Mouse (Mus musculus) activated CD4-positive, CD25-positive, alpha-beta regulatory T cell, adult 4 months (primary cell): ENCODE results near the gene Rgs4. TPM values are rescaled to one million over a fixed set of nuclear protein-coding genes. Genes with fewer than 3 reads are reported as not detected.

Experiments used
- ATAC-seq: one replicate; pipeline ENCODE4 v1.8.0; 2017
- polyA plus RNA-seq, 2 experiments: library from polyadenylated mRNA; unstranded; fragments of 100-300 nt; shearing (Covaris generic); gene quantifications; one replicate each; pipeline ENCODE4 v1.2.1; 2017

The Rgs4 gene
- not detected for polyA plus RNA-seq

- ATAC-seq, result no peak
These were observed at the start of gene Rgs4 for GRCm38 (mm10) chr1:169747473-169747872. Rgs4 (minus strand) TSS chr1:169747642.

DNA sequence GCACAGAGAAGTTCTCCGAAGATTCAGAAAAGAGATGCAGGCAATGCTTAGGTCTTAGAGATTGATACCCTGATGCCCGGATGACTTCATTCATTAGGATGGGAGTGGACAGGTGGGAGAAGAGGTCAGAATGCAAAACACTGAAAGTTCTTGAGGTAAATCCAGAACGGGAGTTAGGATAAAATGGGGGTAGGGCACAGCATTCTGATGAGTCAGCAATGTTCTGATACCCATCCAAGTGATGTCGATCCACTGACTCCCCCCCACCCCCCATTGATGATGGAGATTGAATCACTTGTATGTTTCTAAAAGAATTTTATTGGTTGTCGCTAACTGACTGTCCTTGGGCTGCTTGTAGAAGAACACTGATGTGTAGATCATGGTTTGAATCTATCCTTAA, 45.0 kb upstream of the Rgs4 start:
- ATAC-seq, result no peak

- no peak for ATAC-seq
These were observed 38.5 kb upstream of the Rgs4 start for GRCm38 (mm10) chr1:169785981-169786380.

DNA sequence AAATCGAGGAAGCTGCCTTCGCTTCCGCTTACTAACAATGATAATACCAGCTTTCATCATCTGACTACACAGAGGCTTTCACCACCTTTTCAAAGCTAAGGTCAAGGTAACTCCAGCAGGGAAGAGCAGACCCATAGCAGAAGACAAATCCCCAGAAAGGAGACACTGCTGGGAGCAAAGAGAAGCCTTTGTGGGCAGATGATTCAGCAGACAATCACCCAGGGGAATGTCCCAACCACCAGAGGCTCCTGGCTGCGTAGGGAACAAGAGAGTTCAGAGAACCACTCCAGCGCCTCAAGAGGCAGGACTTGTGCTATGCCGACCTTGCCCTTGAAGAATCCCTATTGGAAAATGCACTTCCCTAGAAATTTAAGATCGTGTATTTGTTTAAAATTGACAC, 29.1 kb upstream of the Rgs4 start:
- no peak for ATAC-seq

DNA sequence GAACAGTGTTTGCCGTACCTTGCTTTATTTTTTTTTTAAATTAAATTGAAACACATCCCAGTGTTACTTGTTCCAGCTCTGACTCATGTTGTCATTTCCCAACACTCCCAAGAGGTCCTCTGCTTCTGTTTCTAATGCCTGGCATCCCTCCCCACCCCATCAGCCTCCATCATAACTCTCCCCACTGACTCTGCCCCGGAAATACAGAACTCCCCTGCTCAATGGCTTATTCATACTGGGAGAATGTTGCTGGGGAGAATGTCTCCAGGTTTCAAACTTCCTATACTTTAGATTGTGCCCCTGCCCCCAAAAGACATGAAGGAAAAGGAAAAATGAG, 17.1 kb upstream of the Rgs4 start:
- no peak for ATAC-seq

- ATAC-seq, result no peak
These were observed 16.6 kb upstream of the Rgs4 start for GRCm38 (mm10) chr1:169763858-169764618.

DNA sequence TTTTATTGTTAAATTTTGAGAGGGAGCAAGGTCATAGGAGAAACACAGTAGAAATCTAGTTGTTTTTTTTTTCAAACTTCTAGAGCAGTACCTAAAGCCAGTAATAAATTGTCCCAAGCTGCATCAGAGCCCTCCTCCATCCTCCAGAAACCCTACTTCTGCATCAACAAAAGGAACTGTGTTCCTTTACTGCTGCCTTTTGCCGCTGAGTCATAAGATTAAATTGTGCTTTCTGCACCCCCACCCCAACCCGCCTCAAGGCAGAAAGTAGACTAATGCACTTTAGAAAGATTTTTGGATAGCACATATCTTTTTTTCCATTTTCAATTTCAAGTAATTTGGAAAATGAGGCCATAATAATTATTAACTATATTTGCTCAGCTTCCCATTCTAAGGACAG, 15.1 kb upstream of the Rgs4 start:
- ATAC-seq, result no peak

DNA sequence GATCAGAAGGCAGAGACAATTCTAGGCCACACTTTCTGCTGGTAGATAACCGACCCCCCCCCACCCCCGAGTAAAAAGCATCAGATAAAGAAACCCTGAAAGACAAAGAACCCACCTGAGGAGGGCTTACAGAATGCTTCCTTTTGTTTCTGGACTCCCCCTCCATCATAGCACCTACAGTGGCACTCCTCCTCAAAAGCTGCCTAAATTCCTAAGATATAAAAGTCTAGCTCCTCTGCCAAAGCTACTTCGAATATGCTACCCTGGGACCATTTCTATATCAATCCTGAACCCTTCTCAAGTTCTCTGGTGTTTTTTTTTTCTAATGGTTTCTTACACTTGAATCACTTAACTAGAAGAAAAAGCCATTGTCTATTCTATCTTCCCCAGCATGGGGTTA, 9.1 kb upstream of the Rgs4 start:
- no peak for ATAC-seq

GRCm38 (mm10) chr1:169752395-169752794, 5.0 kb upstream of the Rgs4 start:
- ATAC-seq, result no peak

- no peak for ATAC-seq
These were observed 997 bp upstream of the Rgs4 start for GRCm38 (mm10) chr1:169748439-169748838.

GRCm38 (mm10) chr1:169747902-169748301, 460 bp upstream of the Rgs4 start:
- ATAC-seq, result no peak

DNA sequence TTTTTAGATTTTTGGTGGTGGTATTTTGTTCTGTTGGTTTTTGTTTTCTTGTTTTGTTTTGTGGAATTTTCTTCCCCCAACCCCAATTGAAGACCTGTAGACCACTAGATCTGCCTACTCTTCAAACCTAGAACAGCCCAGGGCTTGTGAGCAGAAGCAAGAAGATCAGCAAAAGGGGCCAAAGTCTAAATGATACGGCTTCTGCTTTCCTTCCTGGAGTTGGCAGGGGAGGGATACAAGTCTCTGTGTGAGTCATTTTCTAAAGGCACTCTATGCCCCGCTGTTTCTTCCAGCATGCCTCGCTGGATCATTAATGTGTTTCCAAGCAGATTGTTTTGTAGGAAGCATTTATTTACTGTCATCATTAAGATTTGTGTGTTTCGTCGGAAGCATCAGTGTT, 6.3 kb downstream of the Rgs4 start:
- no peak for ATAC-seq

DNA sequence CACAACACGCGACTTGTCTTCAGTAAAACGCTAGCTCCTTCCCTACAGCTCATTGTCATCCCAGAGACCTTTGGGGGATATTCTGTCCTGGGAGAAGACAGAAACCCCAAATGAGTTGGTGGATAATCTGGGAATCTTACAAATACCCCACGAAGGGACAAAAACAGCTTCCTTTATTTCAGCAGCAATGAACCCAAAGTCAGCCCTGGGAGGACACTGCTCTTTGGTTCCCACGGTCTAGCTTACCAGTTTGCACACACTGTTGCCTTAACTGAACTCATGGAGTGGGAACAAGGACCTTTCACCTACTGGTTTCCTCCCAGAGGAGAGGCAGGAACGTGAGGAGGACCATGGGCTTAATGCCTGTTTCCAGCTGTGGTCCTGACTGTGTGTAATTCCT, 10.2 kb downstream of the Rgs4 start:
- ATAC-seq, result no peak

- no peak for ATAC-seq
These were observed 11.3 kb downstream of the Rgs4 start for GRCm38 (mm10) chr1:169736139-169736538.

GRCm38 (mm10) chr1:169730599-169731100, 16.8 kb downstream of the Rgs4 start:
- ATAC-seq, result no peak

- ATAC-seq, result no peak
These were observed 21.1 kb downstream of the Rgs4 start for GRCm38 (mm10) chr1:169726319-169726718.

DNA sequence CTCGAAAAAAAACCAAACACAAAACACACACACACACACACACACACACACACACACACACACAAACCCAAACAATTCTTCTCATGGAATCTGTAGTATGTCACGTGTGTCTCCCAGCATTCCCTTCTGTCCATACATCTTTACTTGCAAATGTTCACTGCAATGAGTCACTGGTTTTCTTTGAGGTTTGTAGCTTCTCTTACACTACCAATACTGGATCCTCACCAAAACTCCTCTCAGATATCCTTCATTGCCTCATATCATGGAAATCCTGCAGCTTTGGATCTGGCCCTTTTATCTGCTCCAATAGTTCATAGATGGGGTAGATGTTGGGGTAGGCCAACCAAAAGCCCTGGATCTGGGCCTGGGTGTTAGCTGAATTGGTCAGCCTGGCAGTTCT, 25.6 kb downstream of the Rgs4 start:
- no peak for ATAC-seq

- no peak for ATAC-seq
These were observed 42.9 kb downstream of the Rgs4 start for GRCm38 (mm10) chr1:169704395-169705087.

GRCm38 (mm10) chr1:169699184-169699583, 48.3 kb downstream of the Rgs4 start:
- ATAC-seq, result no peak

GRCm38 (mm10) chr1:169697236-169697635, 50.2 kb downstream of the Rgs4 start:
- no peak for ATAC-seq

DNA sequence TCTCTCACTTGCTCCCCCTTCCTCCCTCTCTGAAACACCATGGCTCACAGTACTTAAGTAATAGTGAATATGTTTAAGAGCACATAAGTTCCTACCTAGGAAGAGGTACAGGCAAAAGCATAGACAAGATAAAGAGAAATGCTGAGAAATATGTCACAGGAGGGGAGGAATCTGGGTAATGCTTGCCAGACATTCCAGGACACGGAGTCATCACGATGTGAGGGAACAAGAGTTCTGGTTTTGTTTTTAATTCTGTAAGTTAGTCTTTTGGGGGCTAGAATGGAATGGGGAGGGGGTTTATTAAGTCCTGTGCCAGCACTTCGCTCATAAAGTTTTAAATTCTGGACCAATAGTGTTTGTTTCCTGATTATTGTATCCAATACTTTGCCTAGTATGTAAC, 52.1 kb downstream of the Rgs4 start:
- no peak for ATAC-seq

- no peak for ATAC-seq
These were observed 53.9 kb downstream of the Rgs4 start for GRCm38 (mm10) chr1:169693537-169693936.

DNA sequence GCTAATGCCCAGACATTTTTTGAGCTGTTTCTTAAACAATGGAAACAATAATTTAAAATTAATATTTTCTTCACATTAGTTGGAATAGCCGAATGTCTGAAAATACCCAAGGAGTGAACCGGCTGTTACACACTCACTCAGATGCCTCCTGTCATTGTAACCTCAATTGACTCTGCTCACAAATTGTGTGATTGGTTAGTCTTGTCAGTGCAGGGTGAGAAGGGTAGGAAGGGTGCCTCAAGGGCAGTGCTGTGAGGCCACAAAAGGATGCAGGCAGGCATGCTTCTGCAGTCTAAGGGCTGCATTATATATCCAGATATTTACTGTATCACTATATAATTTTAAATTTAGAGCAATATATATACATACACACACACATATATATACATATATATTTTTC, 54.4 kb downstream of the Rgs4 start:
- no peak for ATAC-seq
